Mouse (Mus musculus) embryonic facial prominence, embryonic 14.5 days (tissue): ENCODE data around the gene Itgb1bp1. TPM values are rescaled to one million over a fixed set of nuclear protein-coding genes. Genes with fewer than 3 reads are reported as not detected.

Experiments
- ATAC-seq: fragments of 200-750 bp; cut with Nextera tagmentation; 2 replicates; pipeline ENCODE4 v1.8.0; 2017; ENCODE audit warnings: low read depth, moderate number of reproducible peaks, moderate TSS enrichment
- DNase-seq: peaks from one replicate; pipeline ENCODE4 v3.0.0-alpha.2; 2015; ENCODE audit warnings: low spot score
- H3K27ac ChIP-seq: fragments of 300-500 bp; sonication (generic); replicated peaks from 2 replicates; pipeline ENCODE4 v1.5.1; 2014; ENCODE audit warnings: low read depth, mild to moderate bottlenecking, low read length, moderate library complexity
- H3K27me3 ChIP-seq: fragments of 300-500 bp; sonication (generic); replicated peaks from 2 replicates; pipeline ENCODE4 v1.6.1; 2014; ENCODE audit warnings: low read length; ENCODE audit not compliant: control insufficient read depth, insufficient read depth
- H3K36me3 ChIP-seq: fragments of 300-500 bp; sonication (generic); 2 replicates; pipeline ENCODE4 v1.6.1; 2014; ENCODE audit warnings: low read length, mixed read lengths; ENCODE audit not compliant: control insufficient read depth, insufficient read depth
- H3K4me1 ChIP-seq: fragments of 300-500 bp; sonication (generic); 2 replicates; pipeline ENCODE4 v1.6.1; 2014; ENCODE audit warnings: antibody characterized with exemption, low read length; ENCODE audit not compliant: control insufficient read depth, insufficient read depth
- H3K4me2 ChIP-seq: fragments of 300-500 bp; sonication (generic); 2 replicates; pipeline ENCODE4 v1.6.1; 2014; ENCODE audit warnings: low read depth, mild to moderate bottlenecking, low read length, moderate library complexity, mixed read lengths
- H3K4me3 ChIP-seq: fragments of 300-500 bp; sonication (generic); 2 replicates; pipeline ENCODE4 v1.5.1; 2014; ENCODE audit warnings: low read depth, mild to moderate bottlenecking, low read length
- H3K9ac ChIP-seq: fragments of 300-500 bp; sonication (generic); 2 replicates; pipeline ENCODE4 v1.6.1; 2014; ENCODE audit warnings: low read depth, mild to moderate bottlenecking, low read length, moderate library complexity, mixed read lengths
- H3K9me3 ChIP-seq: fragments of 300-500 bp; sonication (generic); 2 replicates; pipeline ENCODE4 v1.6.1; 2016; ENCODE audit warnings: low read length; ENCODE audit not compliant: control insufficient read depth
- WGBS: fragments of 180-500 bp; shearing (Covaris S2); extraction: QIAGEN DNeasy Blood & Tissue Kit; methylation state at CpG from one replicate; pipeline ENCODE4 v1.1.7; 2014; 5-methylcytosine and 5-hydroxymethylcytosine counted together
- polyA plus RNA-seq: library from polyadenylated mRNA; unstranded; fragments of >200 nt; fragmentation: Nextera tagmentation; extraction: Ambion mirVana; gene quantifications from 2 replicates; pipeline ENCODE4 v1.2.1, GENCODE M21; 2014

Itgb1bp1 gene
- polyA plus RNA-seq, 1 experiment from 2014 or later: 54.2 TPM

DNA sequence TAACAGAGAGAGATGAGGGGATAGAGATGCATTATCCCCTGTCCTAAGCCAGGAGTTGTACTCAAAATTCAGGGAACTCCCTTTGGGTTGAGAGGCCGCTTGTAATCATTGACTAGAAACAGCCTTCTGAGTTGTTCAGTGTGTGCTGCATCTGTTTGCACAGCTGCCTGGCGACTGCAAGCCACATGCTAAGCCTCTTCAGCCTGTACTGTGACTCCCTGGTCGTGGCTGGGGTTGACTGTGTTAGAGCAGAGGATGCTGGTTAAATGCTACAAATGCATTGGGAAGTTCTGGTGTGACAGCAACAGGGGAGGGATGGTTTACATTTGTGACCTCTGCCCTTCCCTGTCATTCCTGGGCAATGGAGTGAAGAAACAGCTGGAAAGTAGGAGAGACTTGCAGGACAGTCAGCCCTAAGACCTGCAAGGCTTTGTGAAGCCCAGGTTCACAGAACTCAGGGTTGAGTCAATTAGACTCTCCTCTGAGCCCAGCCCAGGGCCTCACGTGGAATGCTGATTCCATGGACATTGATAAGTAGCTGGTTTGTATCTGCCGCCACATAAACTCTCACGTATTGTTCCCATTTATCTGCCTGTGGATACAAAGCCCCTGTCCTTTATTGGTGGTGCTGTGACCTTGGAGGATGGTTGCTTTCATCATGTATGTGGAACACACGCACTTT, 38.2 kb downstream of the Itgb1bp1 start:
- no peaks in the 10 kb centered on the region for H3K27me3 ChIP-seq
- H3K9me3 ChIP-seq: no peaks in the 10 kb centered on the region
- ATAC-seq (no peak), DNase-seq (no peak)
- WGBS: 74% methylated on average over 7 of the region's 7 CpGs
- H3K27ac ChIP-seq: no peak overlapping the region
- no peak overlapping the region for H3K4me2 ChIP-seq
- peaks cover 66% of the 10 kb centered on the region for H3K36me3 ChIP-seq
- no peaks in the 10 kb centered on the region for H3K4me1 ChIP-seq
- H3K9ac ChIP-seq: no peak overlapping the region
- H3K4me3 ChIP-seq: no peak overlapping the region

- H3K4me2 ChIP-seq: no peak overlapping the region
- no peak for ATAC-seq
- peaks cover 44% of the 10 kb centered on the region for H3K36me3 ChIP-seq
- WGBS: 95% methylated on average over 11 of the region's 11 CpGs
- no peak overlapping the region for H3K9ac ChIP-seq
- no peak for DNase-seq
- H3K4me3 ChIP-seq: no peak overlapping the region
- H3K4me1 ChIP-seq: no peaks in the 10 kb centered on the region
- no peaks in the 10 kb centered on the region for H3K27me3 ChIP-seq
- no peaks in the 10 kb centered on the region for H3K9me3 ChIP-seq
- no peak overlapping the region for H3K27ac ChIP-seq
Observed at GRCm38 (mm10) chr12:21244375-21244960, 41.6 kb downstream of the Itgb1bp1 start.

- H3K9me3 ChIP-seq: no peaks in the 10 kb centered on the region
- ATAC-seq: no peak
- peaks cover 54% of the 10 kb centered on the region for H3K36me3 ChIP-seq
- no peaks in the 10 kb centered on the region for H3K27me3 ChIP-seq
- H3K4me1 ChIP-seq: no peaks in the 10 kb centered on the region
- no peak overlapping the region for H3K9ac ChIP-seq
- H3K27ac ChIP-seq: no peak overlapping the region
- no peak for DNase-seq
- H3K4me2 ChIP-seq: no peak overlapping the region
- WGBS: 75% methylated on average over 3 of the region's 3 CpGs
- no peak overlapping the region for H3K4me3 ChIP-seq
Observed at GRCm38 (mm10) chr12:21241965-21242364, 44.1 kb downstream of the Itgb1bp1 start.

DNA sequence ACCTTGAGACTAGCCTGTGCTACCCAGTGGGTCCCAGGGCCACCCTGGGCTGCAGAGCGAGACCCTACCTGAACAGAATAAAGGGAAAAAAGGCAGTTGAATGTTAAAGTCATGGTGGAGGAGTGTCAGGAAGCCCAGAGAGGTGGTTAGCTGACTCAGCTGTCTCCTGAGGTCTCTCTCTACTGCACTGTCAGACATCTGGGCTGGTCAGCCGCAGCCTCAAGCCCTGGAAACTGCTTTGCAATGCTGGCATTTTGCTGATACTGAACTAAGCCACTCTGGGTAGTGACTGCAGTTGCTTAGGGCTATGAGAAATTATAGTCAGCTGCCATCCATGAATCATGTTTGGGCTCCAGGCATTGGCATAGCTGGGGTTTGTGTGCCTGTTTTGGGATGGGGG, 51.5 kb downstream of the Itgb1bp1 start:
- 97% methylated on average over 2 of the region's 2 CpGs for WGBS
- Histone ChIP-seq H3K4me2 (no peak overlapping the region), H3K36me3 (peaks cover 43% of the 10 kb centered on the region), H3K27me3 (no peaks in the 10 kb centered on the region), H3K9ac (no peak overlapping the region), H3K4me1 (no peaks in the 10 kb centered on the region), H3K9me3 (no peaks in the 10 kb centered on the region), H3K4me3 (no peak overlapping the region), H3K27ac (no peak overlapping the region)
- DNase-seq: no peak
- ATAC-seq: no peak

DNA sequence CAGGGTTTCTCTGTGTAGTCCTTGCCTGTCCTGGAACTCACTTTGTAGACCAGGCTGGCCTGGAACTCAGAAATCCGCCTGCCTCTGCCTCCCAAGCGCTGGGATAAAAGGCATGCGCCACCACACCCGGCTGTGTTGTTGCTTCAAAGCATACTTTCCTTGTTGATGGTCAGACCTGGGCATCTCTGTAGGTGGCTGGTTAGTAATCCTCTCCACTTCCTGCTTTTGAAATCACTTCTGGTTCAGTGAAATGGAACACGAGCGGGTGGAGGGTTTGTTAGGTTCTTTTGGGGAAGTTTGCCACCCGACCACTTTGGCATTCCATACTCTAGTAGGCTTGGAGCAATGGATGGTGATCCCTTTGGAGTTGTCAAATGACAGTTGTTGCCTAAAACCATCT, 52.4 kb downstream of the Itgb1bp1 start:
- Histone ChIP-seq H3K4me1 (no peaks in the 10 kb centered on the region), H3K27me3 (no peaks in the 10 kb centered on the region), H3K4me3 (no peak overlapping the region), H3K36me3 (peaks cover 40% of the 10 kb centered on the region), H3K4me2 (no peak overlapping the region), H3K9ac (no peak overlapping the region), H3K27ac (no peak overlapping the region), H3K9me3 (no peaks in the 10 kb centered on the region)
- WGBS: 89% methylated on average over 7 of the region's 7 CpGs
- no peak for DNase-seq
- ATAC-seq: no peak

DNA sequence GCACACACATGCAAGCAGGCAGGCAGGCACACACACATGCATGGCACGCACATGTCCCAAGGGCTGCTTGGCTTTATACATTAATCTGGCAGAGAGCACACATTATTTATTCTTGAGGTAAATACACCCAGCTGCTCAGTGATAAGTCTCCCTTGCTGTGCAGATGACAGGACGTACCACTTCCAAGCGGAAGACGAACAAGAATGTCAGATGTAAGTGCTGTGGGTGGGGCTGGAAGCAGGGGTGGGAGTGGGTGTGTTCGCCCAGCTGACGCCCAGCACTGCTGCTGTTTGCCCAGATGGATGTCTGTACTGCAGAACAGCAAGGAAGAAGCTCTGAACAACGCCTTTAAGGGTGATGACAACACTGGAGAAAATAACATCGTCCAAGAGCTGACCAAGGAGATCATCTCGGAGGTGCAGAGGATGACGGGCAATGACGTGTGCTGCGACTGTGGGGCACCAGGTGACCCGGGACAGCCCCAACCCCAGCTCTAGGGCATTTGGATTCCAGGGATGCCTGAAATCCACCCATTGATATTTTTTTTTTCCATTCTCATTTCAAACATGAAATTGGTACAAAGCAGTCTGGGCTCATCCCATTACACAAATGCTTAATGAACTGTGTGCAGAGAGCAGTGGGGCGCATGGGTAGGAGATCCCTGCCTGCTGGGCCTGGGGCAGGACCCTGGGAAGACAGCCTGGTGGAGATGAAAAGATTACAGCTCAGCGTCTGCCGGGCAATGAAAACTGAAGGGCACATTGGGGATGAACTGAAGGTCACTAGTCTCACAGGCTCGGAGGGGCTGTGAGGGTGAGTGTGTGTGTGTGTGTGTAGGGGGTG, 56.8 kb downstream of the Itgb1bp1 start:
- Histone ChIP-seq H3K4me2 (no peak overlapping the region), H3K9ac (no peak overlapping the region), H3K9me3 (no peaks in the 10 kb centered on the region), H3K4me3 (no peak overlapping the region), H3K27ac (no peak overlapping the region), H3K27me3 (no peaks in the 10 kb centered on the region), H3K36me3 (peaks cover 23% of the 10 kb centered on the region; the same call in 1 of the 2 replicates), H3K4me1 (no peaks in the 10 kb centered on the region; the same call in 1 of the 2 replicates)
- WGBS: 71% methylated on average over 17 of the region's 17 CpGs
- no peak for DNase-seq
- peak; percentile 14; the same call in 1 of the 2 replicates for ATAC-seq

GRCm38 (mm10) chr12:21228650-21229049, 57.4 kb downstream of the Itgb1bp1 start:
- Histone ChIP-seq H3K27me3 (no peaks in the 10 kb centered on the region), H3K9me3 (no peaks in the 10 kb centered on the region), H3K4me3 (no peak overlapping the region), H3K4me2 (no peak overlapping the region), H3K4me1 (no peaks in the 10 kb centered on the region; the same call in 1 of the 2 replicates), H3K27ac (no peak overlapping the region), H3K36me3 (peaks cover 23% of the 10 kb centered on the region; the same call in 1 of the 2 replicates), H3K9ac (no peak overlapping the region)
- DNase-seq (no peak), ATAC-seq (no peak)
- 95% methylated on average over 4 of the region's 4 CpGs for WGBS

DNA sequence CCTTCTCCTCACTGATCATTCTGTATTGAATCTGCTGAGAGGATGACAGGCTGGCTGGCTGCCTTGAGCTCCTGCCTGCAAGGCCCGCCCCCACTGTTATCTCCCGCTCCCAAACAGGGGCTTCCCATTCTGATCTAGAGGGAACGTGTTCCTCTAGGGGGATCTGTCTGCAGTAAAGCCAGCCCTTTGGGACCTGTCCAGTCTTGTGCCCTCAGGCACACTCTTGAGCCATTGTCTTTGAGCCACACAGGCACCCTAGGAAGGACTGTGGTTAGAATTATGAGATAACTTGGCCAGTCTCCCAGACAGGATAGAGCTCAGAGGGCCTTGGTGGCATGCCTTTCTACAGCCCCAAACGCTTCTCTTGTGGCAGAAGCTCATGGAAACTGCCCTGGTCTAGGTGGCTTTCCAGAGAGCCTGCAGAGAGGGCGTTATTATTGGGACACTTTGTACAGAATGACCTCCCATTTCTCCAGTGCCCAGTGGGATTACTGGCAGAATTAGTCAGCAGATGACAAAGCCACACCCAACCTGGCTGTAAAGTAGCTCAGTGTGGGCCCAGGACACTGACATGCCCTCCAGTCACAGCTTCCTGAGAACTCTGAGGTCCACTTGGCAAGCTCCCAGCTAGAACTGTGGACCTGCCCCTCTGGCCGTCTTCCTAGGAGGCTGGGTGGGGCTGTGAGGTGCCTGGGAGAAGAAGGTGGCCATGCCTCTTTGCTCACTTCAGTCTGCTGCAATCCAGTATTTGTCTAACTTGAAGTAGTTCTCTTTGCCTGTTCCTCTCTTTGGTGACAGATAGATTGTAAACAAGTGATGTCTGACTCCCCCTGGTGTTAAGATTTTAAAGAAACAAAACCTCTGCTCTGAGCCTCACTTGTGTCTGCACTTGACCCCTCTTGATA, 58.8 kb downstream of the Itgb1bp1 start:
- no peak overlapping the region for H3K4me2 ChIP-seq
- no peak overlapping the region for H3K27ac ChIP-seq
- 52% methylated on average over 6 of the region's 6 CpGs for WGBS
- no peaks in the 10 kb centered on the region for H3K9me3 ChIP-seq
- H3K4me3 ChIP-seq: no peak overlapping the region
- H3K9ac ChIP-seq: no peak overlapping the region
- DNase-seq (peak; percentile 56), ATAC-seq (no peak)
- H3K36me3 ChIP-seq: peaks cover 23% of the 10 kb centered on the region; the same call in 1 of the 2 replicates
- H3K4me1 ChIP-seq: no peaks in the 10 kb centered on the region; the same call in 1 of the 2 replicates
- no peaks in the 10 kb centered on the region for H3K27me3 ChIP-seq
